Mouse (Mus musculus) gastrocnemius, adult 8-10 months (tissue): Measurements from ENCODE around the gene Thpo. TPM values are rescaled to one million over a fixed set of nuclear protein-coding genes. Genes with fewer than 3 reads are reported as not detected.

Experiments
- DNase-seq, 2 experiments: peaks; one replicate each; pipeline ENCODE4 v3.0.0; 2022; ENCODE audit warnings: low spot score in 2 of 2
- total RNA-seq, 4 experiments: library from RNA; stranded (reverse); gene quantifications; 2 replicates each; pipeline ENCODE4 v1.2.4; 2022

Gene Thpo
- 1 to 10 TPM; 4.8 to 7.1 (median 6.2) TPM for total RNA-seq

DNA sequence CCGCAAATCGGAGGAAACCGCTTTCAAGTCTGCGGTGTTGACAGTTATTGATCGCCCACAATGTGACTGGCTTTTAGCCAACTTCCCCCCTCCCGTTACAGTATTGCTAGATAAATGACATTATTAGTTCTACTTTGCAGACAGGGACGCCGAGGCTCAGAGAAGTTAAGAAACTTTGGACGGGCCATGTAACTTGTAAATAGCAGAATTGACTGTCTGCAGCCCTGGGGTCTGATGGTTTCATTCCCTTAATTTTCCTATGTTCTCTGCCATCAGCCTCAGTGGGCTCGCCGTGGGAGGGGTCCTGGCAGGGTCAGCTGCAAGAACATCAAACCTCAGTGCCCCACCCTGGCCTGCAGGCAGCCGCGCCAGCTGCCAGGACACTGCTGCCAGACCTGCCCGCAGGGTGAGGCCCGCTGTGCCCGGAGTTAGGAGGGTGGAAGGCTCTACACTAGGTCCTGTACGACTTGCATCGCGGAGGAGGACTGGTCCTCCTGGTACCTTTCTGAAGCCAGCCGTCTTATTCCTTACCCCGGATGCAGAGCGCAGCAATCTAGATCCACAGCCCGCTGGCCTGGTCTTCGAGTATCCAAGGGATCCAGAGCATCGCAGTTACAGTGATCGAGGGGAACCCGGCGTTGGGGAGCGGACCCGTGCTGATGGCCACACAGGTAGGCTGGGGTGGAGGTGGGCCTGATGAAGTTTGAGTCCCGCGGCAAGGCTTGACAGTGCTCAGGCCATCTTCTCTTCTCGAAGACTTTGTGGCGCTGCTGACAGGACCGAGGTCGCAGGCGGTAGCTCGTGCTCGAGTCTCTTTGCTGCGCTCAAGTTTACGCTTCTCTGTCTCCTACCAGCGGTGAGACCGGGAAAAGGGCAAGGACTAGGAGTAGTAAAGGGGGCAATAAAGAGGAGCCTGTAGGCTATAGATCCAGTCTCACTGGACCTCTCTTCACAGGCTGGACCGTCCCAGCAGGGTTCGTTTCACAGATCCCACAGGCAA is at the start of gene Thpo:
Gene Thpo, minus strand, starts transcription at position 781 of the 1,000 bp plus-strand sequence.
- DNase-seq, result no peak

DNA sequence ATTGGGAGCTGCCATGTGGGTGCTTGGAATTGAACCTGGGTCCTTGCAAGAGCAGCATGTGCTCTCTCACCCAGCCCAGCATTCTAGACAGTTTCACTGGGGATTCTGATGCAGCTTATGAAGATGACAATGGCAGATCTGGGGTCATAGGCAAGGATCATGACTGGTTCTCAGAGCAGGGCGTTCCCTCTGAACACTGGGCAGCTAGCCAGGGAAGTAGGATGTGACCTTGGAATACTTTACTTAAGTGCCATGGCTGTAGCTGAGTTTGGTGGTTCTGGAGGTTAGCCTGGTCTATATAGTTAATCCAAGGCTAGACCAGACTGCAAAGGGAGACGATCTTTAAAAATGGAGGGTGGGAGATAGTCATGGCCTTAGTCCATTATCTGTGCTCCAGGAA is 49.6 kb upstream of the Thpo start:
- DNase-seq, result no peak

DNA sequence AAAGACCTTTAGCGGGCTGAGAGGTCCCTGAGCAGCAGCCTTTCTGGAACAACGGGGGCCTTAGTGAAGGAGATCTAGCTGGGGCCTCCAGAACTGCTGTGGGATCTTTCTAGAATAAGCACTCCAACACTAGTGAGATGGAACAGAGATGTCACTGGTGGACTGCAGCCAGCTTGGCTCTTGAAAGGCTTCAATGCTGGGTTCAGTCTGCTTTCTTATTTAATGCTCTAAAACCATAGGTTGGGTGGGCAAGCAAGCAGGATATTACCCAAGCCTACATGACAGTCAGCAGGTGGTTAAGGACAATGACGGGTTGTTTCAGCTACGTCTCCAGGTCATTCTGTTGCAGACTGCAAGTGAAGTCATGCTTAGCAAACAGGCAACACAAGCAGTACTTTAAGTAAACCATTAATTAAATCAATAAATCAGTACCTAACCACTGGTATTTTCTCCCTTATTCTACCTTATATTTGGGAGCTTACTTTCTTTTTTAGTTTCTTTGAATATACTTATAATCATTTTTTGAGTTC is 46.9 kb upstream of the Thpo start:
- no peak for DNase-seq

DNA sequence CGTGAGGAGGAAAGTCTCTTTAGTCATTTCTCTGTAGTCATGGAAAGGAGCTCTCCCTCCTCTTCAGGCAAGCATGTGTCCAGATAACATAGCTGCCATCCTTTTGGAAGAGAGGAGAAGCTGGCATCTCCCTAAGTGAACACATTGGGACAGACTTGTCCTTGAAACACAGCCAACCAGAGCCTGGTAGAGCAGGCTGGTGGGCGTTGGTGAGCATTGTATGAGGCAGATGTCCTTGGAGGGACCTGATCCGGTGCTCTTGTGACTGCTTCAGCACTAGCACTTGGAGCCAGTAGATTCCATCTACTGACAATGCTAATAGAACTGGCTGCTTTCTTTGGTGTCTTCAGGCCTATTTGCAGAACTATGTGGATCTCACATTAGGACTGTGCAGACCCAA is 45.5 kb upstream of the Thpo start:
- no peak for DNase-seq

DNA sequence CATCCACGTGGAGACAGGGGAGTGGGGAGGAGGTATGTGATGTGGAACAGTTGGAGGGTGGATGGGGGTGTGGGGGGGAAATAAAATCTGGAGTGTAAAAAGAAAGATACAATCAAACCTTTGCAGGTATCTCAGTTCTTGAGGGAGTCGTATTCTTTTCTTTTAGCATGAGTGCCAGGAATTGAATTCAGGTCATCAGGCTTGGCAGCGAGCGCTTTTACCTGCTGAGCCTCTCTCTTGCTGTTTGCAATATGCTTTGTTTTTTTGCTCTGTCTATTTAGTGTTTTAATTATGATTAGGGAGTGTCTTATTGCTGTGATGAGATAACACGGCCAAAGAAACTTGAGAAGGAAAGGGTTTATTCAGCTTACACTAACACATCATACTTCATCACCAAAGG is 40.7 kb upstream of the Thpo start:
- DNase-seq, result no peak

DNA sequence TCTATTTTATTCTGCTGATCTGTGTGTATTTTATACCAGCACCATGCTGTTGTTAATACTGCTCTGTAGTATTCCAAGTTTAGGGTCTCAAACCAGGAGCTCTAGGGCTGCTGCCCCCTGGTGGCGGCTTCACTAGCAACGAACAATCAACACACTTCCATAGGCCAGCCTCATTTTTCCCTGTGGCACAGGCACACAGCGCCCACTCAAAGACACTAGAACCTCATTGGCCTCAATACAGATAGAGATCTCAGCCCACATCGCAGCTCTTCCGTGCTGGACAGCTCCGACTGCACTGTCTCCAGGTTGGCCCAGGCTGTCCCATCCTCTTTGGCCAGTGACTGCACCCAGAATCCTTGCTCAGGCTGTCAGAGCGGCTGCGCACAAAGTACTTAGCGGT is 30.9 kb upstream of the Thpo start:
- peak in 1 of 2 experiments; percentile 24 for DNase-seq

DNA sequence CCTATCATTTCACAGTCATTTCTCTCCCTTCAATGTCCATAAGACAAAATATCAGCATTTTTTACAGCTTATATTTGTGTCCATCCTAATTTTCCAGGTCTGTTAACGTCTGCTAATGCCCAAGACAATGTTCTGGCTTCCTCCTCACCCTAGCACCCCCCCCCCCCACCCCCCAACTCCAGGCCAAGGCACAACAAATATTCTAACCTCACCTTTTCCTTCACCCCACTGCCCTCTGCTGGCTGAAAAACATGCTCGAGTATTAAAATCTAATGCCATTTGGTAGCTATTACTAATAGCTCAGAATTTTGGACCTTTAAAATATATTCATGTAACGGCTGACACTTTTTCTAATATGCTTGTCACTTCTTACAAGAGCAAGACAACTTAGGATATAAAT is 27.4 kb upstream of the Thpo start:
- DNase-seq, result peak in 1 of 2 experiments; percentile 28

DNA sequence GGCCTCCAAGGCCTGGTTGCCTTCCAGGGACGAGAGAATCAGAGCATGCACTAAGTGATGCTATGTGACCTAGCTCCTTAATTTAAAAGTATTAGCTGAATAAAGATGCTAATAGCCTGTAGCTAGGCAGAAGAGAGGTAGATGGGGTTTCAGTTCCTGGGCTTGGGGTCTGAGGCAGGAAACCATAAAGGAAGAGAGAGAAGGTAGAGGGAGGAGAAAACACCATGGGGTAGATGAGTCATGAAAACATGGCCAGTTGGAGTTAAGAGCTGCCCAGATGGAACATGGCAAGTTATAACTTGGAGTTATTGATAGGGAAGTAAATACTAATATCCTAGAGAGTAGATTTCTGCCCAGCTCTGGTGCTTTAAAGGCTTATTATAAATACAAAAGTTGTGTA is 23.1 kb upstream of the Thpo start:
- DNase-seq, result no peak

DNA sequence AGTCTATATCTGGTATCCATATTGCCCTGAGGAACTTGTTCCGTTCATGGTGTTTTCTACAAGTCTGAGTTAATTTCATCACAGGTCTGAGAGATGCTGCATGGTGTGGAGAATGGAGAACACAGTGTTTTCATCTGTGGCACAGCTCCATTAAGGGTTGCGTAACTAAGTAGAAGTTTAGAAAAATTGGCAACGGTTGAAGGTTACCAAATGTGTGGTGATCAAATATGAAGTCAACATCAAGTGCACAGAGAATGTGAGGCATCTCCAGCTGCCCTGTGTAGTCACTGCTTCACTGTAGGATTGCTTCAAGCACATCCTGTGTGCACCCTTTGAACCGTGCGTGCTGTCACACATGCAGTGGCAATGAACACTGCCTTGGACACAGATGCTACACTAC is 21.7 kb upstream of the Thpo start:
- peak in 1 of 2 experiments; percentile 31 for DNase-seq

DNA sequence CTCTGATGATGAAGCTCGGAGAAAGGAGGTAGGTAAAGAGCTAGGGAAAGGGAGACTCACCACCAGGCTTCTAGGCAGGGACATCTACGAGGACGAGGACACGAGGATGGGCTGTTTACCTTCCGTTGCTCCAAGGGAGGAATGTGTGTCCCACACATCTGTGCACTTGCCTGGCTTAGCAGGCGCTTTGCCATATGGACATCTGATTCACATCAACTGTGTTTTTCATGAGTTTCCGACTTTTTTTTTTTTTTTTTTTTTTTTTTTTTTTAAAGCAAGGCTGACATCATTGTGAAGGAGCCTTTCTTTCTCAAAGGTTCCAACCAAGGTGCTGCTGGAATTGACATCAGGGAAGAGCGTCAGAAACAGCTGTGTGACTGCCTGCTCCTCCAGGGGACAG is 16.2 kb upstream of the Thpo start:
- no peak for DNase-seq

DNA sequence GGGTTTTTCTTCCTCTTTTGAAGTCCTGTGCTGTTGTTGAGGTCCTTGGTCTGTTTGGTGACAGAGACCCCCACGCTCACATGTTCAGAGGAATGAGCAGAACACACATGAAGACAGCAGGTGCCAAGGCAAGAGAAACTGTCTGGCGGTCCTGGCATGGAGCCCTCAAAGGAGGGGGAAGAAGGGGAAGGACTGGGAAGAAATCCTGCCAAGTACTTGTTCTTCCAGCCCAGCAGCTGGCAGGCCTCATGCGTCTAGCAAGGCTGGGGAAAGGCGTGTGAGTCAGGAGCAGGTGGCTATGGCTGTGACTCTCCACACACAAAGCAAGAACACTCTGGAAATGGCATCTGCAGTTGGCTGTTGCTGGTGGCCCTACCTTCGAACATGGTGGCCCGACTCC is 12.3 kb upstream of the Thpo start:
- peak; percentile 62 to 68 for DNase-seq

DNA sequence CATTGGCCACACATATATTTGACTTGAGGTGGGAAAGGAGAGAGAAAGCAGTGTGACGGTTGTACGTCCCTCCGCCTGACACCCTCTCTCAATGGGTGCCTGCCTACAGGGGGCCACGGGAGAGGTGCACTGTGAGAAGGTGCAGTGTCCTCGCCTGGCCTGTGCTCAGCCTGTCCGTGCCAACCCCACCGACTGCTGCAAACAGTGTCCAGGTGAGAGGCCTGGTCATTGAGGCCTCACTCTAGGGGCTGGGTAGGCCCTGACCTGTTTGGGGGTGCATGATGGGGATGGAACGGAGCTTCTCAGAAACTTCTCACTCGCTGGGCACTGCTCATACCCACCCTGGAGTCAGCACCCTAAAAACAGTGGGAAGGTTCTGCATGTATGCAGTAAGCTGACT is 5.5 kb upstream of the Thpo start:
- no peak for DNase-seq

DNA sequence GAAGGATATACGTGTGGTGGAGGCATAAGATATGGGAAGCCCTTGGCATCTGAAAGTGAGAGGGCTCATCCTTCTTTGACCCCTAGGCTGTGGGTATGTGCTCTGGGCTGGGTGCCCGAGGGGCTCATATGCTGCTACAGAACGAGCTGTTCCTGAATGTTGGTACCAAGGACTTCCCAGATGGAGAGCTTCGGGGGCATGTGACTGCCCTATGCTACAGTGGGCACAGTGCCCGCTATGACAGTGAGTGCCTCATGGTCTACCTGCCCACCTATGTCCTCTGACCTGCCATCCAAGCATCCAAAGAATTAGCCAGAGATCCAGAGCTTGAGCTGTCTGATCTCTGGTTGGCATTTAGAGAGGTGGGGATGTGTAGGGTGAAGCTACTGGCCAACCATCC is 2.5 kb upstream of the Thpo start:
- DNase-seq, result no peak

DNA sequence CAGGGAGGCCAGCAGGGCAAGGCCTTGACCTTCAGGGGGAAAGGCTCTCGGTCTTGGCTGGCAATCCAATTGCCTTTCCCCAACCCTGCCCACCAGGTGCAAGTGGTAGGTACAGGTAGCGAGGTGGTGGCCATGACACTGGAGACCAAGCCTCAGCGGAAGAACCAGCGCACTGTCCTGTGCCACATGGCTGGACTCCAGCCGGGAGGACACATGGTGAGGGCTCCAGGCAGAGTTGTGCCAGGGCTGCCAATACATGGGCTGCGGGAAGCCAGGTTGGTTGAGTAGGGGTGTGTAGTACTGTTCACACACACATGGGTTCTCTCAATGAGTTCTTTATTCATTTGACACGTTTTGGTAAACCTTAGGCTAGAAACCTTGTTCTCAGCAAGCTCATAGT is 1.9 kb upstream of the Thpo start:
- DNase-seq, result no peak

DNA sequence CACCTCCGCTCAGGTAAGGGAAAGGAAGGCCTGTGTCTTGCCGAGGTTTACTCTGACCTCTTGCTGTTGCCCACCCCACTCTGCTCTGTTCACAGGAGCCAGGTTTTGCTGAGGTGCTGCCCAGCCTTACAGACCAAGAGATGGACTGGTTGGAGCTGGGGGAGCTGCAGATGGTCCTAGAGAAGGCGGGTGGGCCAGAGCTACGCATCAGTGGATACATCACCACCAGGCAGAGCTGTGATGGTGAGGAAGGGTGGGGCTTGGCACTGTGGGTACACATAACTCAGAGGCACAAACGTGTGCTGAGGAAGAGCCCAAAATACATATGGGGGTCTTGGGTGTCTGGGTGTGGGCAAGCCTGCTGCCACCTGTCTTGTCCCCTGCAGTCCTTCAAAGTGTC is 1.3 kb upstream of the Thpo start:
- no peak for DNase-seq

DNA sequence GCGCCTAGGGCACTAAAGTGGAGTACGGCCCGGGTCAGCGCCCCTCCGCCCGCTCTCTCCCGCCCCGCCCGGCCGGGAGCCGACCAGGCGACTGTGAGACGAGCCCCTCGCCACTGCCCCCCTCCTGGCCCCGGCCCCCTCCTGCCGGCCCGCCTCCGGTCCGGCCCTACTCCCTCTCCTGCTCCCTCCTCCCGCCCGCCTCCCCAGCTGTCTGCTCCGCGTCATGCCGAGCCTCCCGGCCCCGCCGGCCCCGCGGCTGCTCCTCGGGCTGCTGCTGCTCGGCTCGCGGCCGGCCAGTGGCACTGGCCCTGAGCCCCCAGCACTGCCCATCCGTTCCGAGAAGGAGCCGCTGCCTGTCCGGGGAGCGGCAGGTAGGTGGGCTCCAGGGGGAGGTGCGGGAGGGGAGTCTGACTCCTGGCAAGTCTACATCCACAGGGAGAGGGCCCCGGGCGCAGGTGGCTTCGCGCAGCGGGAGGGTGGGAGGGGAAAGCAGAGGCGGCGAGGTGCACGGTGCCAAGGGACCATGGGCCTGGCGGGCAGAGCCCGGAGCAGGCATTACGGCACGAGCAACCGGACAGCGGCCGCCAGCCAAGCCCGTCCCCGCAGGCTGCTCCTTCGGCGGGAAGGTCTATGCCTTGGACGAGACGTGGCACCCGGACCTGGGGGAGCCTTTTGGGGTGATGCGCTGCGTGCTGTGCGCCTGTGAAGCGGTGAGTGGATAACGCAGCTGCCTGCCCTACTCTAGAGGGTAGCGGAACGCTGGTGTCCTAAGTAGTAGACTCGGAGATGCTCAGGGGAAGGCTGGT is 1.2 kb downstream of the Thpo start, which contains the start of gene Chrd:
Gene Chrd, plus strand, starts transcription at position 203 of the 806 bp plus-strand sequence.
- DNase-seq, result peak; percentile 52 to 67

DNA sequence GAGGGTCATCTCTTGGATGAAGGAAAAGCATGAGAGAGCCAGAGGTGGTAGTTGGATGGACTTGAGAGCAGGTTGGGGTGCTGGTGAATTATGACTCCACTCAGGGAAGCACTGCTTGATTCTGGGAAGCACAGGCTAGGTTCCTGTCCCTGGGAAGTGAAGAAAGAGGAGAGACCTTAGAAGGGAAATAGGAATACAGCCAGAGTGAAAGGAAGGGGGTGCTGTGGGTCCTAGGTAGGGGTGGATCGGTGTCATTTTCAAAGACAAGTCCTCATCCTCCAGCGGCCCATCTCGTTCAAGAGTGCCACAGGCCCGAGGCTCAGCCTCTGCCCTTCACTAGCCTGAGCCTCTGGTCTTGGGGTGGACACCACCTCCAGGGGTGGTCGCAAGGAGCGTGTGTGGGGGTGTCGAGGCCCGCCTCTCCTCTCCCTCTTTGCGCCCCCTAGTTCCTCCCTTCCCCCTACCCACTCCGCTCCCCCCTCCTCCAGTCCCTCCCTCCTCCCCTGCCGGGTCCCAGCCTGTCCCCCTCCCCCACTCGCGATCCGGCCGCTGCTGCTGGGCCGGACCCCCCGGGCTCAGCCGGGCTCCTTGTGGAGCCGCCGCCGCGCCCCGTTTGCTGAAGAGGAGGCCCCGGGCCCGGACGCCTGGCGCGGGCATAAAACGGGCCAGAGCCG is 1.9 kb downstream of the Thpo start:
- no peak for DNase-seq

DNA sequence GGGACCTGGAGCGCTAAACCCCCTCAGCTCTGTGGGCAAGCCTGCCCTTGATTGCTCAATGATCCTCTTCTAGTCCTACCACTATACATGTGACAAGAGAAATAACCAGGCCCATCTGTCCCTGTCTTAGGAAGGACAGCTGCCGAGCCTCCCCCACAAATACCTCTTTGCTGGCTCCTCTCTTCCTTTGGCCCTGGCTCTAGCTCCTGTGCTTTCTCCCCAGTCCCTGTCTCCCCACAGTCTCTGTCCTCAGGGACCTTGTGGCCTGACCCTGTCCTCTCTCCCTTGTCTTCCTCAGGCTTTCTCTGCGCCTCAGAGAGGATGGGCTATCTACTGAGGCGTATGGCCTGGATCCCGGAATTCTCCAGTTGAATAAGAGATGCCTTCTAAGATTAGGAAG is 2.6 kb downstream of the Thpo start:
- no peak for DNase-seq

DNA sequence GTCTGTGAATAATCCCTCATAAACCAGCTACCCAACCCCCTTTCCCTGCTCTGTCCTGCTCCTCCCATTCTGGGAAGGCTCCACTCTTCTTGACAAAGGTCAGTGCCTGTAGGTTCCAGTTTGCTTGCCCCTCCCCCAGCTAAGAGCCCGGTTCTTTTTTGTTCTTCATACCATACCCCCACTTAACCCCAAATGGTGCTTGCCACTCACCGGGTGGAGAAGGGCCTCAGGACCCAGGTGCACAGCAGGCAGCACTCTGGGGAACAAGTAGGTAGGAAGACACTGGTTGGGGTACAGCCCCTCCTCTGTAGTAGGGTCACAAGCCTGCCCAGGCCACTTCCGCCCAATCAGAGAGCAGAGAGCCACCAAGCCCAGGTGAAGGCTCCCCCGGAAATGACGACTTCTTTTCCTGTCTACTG is 4.0 kb downstream of the Thpo start:
- no peak for DNase-seq

DNA sequence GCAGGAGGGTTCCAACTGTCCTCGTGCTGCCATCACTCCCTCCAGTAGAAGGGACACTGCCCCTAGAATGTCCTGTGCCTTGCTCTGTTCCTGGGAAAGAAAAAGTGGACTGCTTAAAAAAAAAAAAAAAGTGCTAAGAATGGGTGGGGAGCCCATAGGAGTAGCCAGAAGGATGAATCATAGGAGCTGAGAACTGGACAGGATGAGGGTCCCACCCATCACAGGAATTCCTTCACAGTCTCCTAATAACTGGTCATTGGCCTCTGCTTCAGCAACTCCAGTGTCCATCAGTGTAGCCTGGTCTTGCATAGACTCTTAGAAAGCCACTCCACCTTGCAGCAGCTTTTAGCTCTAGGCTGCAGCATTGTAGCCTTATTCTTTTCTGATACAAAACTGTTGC is 7.9 kb downstream of the Thpo start:
- no peak for DNase-seq

DNA sequence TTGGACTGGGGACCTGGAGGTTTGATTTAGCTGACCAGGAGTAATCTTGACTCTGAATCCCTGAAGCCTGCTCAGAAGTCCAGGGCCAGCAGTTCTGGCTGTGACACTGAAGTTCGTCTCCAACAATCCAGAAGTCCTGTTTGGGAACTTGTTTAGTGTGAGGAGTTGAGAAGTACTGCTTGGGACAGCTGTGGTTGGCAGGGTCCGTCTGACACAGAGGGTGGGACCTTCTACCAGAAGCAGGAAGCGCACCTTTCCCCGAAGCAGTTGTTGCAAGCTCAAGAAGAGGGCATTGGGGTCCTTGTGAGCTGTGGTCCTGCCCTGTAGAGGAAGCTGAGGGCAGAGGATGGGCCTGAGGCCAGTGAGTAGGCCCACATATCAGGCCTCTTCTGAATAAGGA is 8.6 kb downstream of the Thpo start:
- DNase-seq, result no peak
